12 mouse cellular contexts compared by ENCODE assay signal in the genomic region with DNA sequence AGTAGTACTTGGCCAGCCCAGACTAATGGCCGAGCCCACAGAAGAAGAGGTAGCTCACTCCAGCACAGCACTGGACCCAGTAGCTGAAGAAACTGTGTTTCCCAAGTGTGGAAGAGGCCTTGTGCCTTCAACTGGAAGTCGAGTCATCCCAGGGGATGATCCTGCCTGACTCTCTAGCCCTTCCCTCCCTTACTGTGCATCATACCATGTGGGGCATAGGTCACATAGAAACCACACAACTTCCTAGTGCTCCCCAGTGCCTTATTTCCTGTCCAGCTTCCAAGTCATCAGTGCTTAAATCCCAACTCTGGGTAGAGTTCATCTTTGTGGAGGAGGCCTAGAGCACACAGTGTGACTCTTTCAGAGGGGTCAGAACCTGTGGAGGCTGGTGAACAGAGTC.
"Had no signal": no experiment of that assay in that cellular context is flagged by ENCODE, and none has a peak within 500 bp of the region (broad histone marks: within the 10 kb centered on the region; RNA-seq: fewer than 3 reads in every experiment).

No protein-coding gene starts in this region.

- H3K9ac ChIP-seq: liver, embryonic 14.5 days; midbrain, embryonic 15.5 days; neural tube, embryonic 13.5 days had no signal

- H3K4me2 ChIP-seq: midbrain, embryonic 15.5 days; neural tube, embryonic 13.5 days had no signal

- H3K9me3 ChIP-seq: midbrain, embryonic 10.5 days; midbrain, embryonic 15.5 days; neural tube, embryonic 13.5 days had no signal

- H3K4me3 ChIP-seq: midbrain, embryonic 10.5 days; midbrain, embryonic 15.5 days; neural tube, embryonic 13.5 days had no signal

- H3K27ac ChIP-seq: kidney, postnatal 0 days; liver, embryonic 14.5 days; midbrain, embryonic 10.5 days; midbrain, embryonic 15.5 days; neural tube, embryonic 13.5 days had no signal

- H3K4me1 ChIP-seq: midbrain, embryonic 15.5 days; neural tube, embryonic 13.5 days had no signal

- DNase-seq: kidney, adult 8-10 months; kidney, postnatal 36 days; liver; lung, adult 18-20 months; retina, postnatal 1 day; right cerebral cortex, postnatal 4 days; thymus, postnatal 4 days had no signal

- H3K27me3 ChIP-seq: midbrain, embryonic 15.5 days; neural tube, embryonic 13.5 days had no signal
